Mouse (Mus musculus) forebrain, embryonic 10.5 days (tissue): ENCODE data around the gene Bcl11b. TPM values are rescaled to one million over a fixed set of nuclear protein-coding genes. Genes with fewer than 3 reads are reported as not detected.

Experiments used
- DNase-seq: peaks from one replicate; pipeline ENCODE4 v3.0.0-alpha.2; 2017; ENCODE audit warnings: low spot score; ENCODE audit errors: extremely low spot score
- H3K27ac ChIP-seq: fragments of 300-500 bp; sonication (generic); 2 replicates; pipeline ENCODE4 v1.5.1; 2016; ENCODE audit warnings: mild to moderate bottlenecking
- H3K27me3 ChIP-seq: fragments of 300-500 bp; sonication (generic); 2 replicates; pipeline ENCODE4 v1.6.1; 2016; ENCODE audit warnings: mild to moderate bottlenecking; ENCODE audit not compliant: poor library complexity, severe bottlenecking
- H3K36me3 ChIP-seq: fragments of 300-500 bp; sonication (generic); replicated peaks from 2 replicates; pipeline ENCODE4 v1.6.1; 2016; ENCODE audit warnings: mild to moderate bottlenecking, moderate library complexity
- H3K4me1 ChIP-seq: fragments of 300-500 bp; sonication (generic); 2 replicates; pipeline ENCODE4 v1.6.1; 2016
- H3K4me3 ChIP-seq: fragments of 300-500 bp; sonication (generic); 2 replicates; pipeline ENCODE4 v1.5.1; 2016; ENCODE audit warnings: mild to moderate bottlenecking, moderate library complexity
- H3K9me3 ChIP-seq: fragments of 300-500 bp; sonication (generic); 2 replicates; pipeline ENCODE4 v1.6.1; 2016; ENCODE audit warnings: mild to moderate bottlenecking, moderate library complexity
- WGBS: fragments of 180-500 bp; shearing (Covaris S2); methylation state at CpG from one replicate; pipeline ENCODE4 v1.1.7; 2016; 5-methylcytosine and 5-hydroxymethylcytosine counted together
- polyA plus RNA-seq: library from polyadenylated mRNA; unstranded; fragments of >200 nt; fragmentation: Nextera tagmentation; extraction: Ambion mirVana; gene quantifications from 2 replicates; pipeline ENCODE4 v1.2.1, GENCODE M21; 2016

The Bcl11b gene
- polyA plus RNA-seq, 1 experiment from 2014 or later, result 5.5 TPM

DNA sequence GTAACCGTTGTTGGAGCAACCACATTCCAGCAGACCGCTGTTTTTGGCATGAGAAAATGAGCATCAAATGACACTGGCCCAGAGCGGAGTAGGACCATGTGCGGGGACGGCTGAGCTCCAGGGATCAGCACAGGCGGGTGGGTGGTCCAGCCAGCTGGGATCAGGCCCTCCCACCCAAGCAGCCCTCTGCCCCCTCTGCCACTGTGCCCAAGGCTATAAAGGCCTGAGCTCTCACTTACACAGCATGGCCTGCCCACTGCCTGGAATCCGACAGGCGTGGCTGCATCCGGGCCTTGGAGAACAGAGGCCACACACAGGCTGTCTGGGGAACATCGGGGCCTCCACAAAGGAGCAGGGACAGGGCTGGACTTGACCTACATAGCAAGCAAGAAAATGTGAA is 113.6 kb downstream of the Bcl11b start:
- Histone ChIP-seq H3K9me3 (no peaks in the 10 kb centered on the region), H3K4me3 (no peak overlapping the region), H3K27ac (peak overlapping the region; percentile 71), H3K4me1 (peaks cover 45% of the 10 kb centered on the region), H3K27me3 (peaks cover 20% of the 10 kb centered on the region), H3K36me3 (no peaks in the 10 kb centered on the region)
- DNase-seq, result peak; percentile 56
- 63% methylated on average over 10 of the region's 10 CpGs for WGBS

DNA sequence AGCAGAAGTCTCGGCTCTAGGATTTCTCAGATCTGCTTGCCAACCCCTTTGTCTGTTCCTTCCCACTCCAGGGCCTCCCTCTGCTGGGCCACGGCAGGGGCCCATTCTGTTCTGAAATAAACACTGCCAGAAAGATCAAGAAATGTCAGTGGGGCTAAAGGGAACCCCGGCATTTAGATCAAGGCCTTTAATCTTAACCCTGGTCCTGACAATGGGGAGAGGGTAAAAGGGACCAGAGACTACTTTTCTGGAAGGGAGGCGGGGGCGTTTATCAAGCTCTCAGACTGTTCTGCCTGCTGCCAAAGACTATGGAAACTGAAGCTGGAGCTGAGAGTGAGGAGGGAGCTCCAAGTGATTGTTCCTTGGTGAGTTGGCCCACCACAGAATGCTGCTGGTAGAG is 114.8 kb downstream of the Bcl11b start:
- no peak overlapping the region for H3K4me3 ChIP-seq
- H3K4me1 ChIP-seq, result peaks cover 52% of the 10 kb centered on the region
- 39% methylated on average over 5 of the region's 5 CpGs for WGBS
- H3K9me3 ChIP-seq, result no peaks in the 10 kb centered on the region
- H3K27me3 ChIP-seq, result peaks cover 20% of the 10 kb centered on the region
- H3K27ac ChIP-seq, result peak overlapping the region; percentile 44
- DNase-seq, result no peak
- H3K36me3 ChIP-seq, result no peaks in the 10 kb centered on the region

DNA sequence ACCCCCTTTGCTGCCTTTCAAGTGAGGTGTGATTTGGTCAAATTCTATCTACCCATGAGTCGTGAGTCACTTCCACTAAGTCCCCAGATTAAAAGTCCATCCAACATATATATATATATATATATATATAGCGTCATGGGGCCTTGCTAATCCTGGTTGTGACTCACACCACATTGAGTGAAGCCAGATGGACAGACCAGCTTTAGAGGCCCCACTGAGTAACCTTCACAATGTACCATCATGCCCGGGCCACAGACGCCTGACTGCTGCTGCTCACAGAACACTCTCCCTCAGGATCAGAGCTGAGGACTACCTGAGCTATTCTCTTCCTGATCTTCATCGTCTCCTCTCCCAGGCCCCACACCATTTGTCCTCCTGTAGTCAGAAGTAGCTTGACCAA is 115.4 kb downstream of the Bcl11b start:
- Histone ChIP-seq H3K27ac (peak overlapping the region; percentile 44), H3K9me3 (no peaks in the 10 kb centered on the region), H3K27me3 (peaks cover 20% of the 10 kb centered on the region), H3K36me3 (no peaks in the 10 kb centered on the region), H3K4me1 (peaks cover 58% of the 10 kb centered on the region), H3K4me3 (no peak overlapping the region)
- 89% methylated on average over 5 of the region's 5 CpGs for WGBS
- no peak for DNase-seq

DNA sequence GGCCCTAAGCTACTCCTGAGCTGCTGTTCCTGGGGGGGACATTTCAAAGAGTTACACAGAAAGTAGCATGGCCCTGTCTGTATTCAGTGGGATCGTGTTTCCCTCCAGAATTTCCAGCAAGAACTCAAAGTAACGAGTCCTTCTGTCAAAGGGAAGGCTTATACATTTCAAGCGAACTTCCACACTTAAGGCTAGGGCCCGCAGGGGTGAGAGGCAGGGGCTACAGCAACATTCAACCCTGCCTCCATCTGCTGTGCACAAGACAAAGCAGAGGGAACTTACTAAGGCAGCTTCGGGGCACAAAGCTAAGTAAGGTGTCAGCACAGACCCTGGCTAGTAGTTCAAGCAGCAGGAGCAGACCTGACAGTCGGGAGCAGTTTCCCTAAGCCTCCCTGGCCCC is 115.8 kb downstream of the Bcl11b start:
- Histone ChIP-seq H3K27me3 (peaks cover 20% of the 10 kb centered on the region), H3K27ac (peak overlapping the region; percentile 63; the same call in 1 of the 2 replicates), H3K9me3 (no peaks in the 10 kb centered on the region), H3K4me1 (peaks cover 63% of the 10 kb centered on the region), H3K36me3 (no peaks in the 10 kb centered on the region), H3K4me3 (no peak overlapping the region)
- no peak for DNase-seq
- WGBS, result 56% methylated on average over 6 of the region's 6 CpGs

DNA sequence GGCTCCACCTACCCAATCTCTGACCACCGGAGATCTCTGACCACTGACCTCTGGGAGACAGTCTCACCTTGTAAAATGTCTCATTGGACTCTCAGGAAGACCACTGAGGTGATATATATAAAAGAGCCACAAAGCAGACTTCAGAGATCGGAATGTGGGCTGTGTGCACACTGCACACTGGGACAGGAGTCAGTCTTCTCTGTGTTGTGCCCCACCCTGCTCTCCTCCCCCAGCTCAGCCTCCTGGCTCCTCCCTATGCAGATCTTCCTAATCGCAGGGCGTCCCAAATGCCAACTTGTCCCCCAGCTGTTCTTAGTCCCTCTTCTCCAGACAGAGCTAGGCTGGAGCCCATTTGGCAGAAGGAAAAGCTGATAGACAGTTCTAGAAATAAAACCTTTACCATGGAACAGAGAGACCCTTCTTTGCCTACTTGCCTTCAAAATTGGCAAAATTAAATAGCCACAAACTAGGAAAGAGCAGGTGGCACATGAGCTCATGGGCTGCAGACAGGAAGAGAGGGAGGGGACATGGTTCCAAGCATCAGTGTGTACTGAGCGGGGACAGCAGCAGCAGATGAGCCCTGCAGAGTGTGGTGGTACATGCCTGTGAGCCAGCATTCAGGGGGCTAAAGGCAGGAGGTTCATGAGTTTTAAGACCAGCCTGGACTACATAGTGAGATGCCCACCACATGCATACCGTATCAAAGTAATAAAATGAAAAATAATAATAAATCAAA is 118.9 kb downstream of the Bcl11b start:
- H3K36me3 ChIP-seq, result no peaks in the 10 kb centered on the region
- H3K9me3 ChIP-seq, result no peaks in the 10 kb centered on the region
- peaks cover 27% of the 10 kb centered on the region for H3K27me3 ChIP-seq
- no peak for DNase-seq
- 61% methylated on average over 6 of the region's 6 CpGs for WGBS
- no peak overlapping the region for H3K4me3 ChIP-seq
- H3K27ac ChIP-seq, result peak overlapping the region; percentile 63
- peaks cover 69% of the 10 kb centered on the region for H3K4me1 ChIP-seq

DNA sequence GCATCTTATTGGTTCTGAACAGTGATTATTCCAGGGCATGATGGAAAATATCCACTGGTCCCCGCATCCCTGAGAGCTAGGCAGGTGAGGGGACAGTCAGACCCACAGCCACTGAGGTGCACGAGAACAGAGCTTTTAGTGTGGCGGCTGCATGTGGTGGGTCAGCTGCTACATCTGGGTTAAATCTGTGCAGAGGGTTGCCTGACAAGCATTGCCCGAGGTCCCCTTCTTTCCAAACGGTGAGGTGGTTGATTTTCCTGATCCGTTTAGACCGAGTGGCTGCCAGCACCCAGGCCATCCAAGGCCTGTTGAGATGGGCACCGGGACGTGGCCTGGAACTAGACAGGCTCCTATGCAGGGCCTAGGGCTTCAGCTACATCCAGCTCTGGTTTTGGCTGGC is 121.7 kb downstream of the Bcl11b start:
- Histone ChIP-seq H3K4me3 (no peak overlapping the region), H3K9me3 (no peaks in the 10 kb centered on the region), H3K27me3 (peaks cover 20% of the 10 kb centered on the region), H3K4me1 (peaks cover 51% of the 10 kb centered on the region), H3K27ac (peak overlapping the region; percentile 54; the same call in 1 of the 2 replicates), H3K36me3 (no peaks in the 10 kb centered on the region)
- no peak for DNase-seq
- 81% methylated on average over 9 of the region's 9 CpGs for WGBS

DNA sequence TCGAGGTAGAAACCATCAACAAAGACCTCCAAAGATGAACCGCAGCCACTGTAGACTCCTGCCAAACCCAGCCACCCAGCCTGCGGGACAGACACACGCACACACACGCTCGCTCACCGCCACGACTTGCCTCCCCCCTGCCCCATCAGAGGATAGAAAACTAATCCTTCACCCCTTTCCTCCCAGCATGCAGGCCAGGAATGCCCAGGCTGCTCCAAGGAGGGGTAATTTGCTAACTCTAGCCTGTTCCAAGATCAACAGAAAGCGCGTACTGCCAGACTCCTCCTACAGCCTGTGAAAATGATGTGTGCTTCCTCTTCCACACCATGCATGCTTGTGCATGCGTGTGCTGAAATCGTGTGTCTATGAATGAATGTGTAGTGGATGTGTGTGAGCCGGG is 122.7 kb downstream of the Bcl11b start:
- Histone ChIP-seq H3K4me3 (no peak overlapping the region), H3K9me3 (no peaks in the 10 kb centered on the region), H3K4me1 (peaks cover 48% of the 10 kb centered on the region), H3K27me3 (peaks cover 11% of the 10 kb centered on the region), H3K36me3 (no peaks in the 10 kb centered on the region), H3K27ac (0 out of 2 replicates have a peak overlapping the region, but pooled peaks have one; percentile 40)
- WGBS, result 89% methylated on average over 13 of the region's 13 CpGs
- DNase-seq, result no peak

DNA sequence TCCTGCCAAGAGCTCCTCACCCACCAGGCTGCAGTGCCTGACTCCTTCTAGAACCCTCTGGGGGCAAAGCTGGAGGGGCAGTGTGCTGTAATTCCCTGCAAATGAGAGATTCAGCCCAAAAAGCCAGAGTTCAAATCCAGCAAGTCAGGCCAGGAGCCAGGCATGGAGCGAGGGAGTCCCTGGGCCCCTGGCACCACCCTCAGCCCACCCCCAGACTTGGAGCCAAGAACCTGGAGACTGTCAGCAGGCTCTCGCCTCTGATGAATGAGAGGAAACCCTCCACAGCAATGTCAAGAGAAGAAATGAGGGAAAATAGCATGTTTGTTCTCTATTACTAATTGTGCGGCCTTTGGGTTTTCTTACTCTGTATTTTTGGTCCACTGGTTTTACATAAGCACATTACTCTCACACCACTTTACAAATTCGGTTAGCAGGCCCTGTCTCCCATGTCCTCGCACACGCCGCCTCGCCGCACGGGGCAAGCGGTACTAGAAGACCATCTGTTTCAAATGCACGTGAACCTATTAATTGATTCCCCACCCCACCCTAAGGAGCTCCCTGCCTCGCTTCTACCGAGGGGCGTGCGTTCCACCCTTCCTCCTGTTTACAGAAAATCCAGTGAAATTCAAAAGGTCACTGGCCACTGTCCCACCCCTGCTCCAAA is 124.2 kb downstream of the Bcl11b start:
- no peak overlapping the region for H3K4me3 ChIP-seq
- H3K4me1 ChIP-seq, result peaks cover 43% of the 10 kb centered on the region
- peaks cover 7% of the 10 kb centered on the region; the same call in 1 of the 2 replicates for H3K27me3 ChIP-seq
- no peaks in the 10 kb centered on the region for H3K9me3 ChIP-seq
- no peak overlapping the region for H3K27ac ChIP-seq
- H3K36me3 ChIP-seq, result no peaks in the 10 kb centered on the region
- no peak for DNase-seq
- 89% methylated on average over 16 of the region's 16 CpGs for WGBS

DNA sequence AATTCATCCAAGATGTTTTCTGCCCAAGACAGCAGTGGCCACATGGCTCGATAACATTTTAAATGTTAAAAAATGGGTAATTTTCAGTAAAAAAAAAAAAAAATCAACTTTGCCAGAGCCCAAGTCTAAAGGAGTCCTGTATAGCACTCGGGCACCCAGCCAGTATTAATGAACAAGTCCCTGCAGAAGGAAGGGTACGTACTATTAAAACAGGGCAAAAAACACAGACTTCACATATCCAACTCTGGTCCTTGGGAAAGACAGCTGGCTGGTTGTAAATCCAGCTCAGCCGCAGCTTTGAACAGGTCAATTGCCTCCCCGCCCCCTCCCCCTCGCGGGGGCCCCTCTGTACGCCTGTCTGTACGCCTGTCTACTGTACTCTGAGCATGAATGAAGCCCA is 127.2 kb downstream of the Bcl11b start:
- WGBS, result 90% methylated on average over 9 of the region's 9 CpGs
- Histone ChIP-seq H3K27ac (no peak overlapping the region), H3K4me1 (peaks cover 13% of the 10 kb centered on the region; the same call in 1 of the 2 replicates), H3K36me3 (no peaks in the 10 kb centered on the region), H3K4me3 (no peak overlapping the region), H3K9me3 (no peaks in the 10 kb centered on the region), H3K27me3 (no peaks in the 10 kb centered on the region)
- no peak for DNase-seq

DNA sequence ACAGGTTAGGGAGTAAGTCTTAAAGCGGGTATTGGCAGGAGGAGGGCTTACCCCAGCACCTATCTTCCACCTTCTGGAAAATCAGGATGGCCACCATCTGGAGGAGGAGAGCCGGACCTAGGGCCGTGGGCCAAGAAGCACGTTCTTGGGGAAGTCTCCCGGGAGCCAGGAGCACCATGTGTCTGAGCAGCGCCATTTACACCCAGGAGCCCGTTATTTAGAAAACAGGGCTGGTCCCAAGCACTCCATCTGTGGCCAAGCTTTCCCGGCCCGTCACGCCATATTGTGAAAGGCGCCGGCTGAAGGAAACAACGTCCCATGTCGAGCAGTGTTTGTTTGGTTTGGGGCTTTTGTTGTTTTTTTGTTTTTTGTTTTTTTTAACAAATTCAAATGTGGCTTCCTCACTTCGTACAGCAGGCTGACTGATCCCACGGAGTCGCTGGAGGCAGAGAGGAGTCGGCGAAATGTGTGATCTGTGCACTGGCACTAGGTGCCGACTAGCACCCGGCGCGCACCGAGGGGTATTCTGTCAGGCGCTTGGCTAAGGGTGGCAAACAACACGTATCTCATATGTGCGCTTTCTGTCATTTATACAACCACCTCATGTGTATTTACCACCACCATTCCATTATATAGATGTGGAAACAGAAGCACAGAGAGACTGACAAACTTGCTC is 128.8 kb downstream of the Bcl11b start:
- no peak for DNase-seq
- no peaks in the 10 kb centered on the region for H3K36me3 ChIP-seq
- WGBS, result 94% methylated on average over 27 of the region's 27 CpGs

DNA sequence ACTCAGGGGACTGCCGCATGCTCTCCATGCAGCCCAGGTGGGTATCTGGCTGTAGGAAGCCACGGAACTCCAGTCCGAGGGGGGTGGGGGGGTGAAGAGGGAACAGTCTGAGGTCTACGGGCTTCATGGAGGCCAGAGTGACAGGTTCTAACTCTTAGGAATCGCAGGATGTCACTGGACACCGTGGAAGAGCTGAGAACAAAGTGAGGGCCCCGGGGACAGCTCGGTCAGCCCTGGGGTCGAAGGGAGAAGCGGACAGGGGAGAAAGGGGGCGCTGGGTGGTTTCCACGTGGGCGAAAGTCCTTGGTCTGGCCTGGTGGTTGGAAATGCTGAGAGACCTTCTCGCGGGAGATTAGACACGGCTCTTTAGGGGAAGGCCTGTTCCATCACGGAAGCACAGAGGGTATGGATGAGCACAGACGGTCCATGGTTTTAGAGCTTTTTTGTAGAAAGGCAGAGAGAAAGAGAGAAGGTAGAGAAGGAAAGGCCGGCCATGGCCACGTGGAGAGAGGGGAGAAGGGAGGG is 133.8 kb downstream of the Bcl11b start:
- Histone ChIP-seq H3K4me1 (no peaks in the 10 kb centered on the region), H3K27me3 (no peaks in the 10 kb centered on the region), H3K9me3 (no peaks in the 10 kb centered on the region), H3K27ac (no peak overlapping the region), H3K36me3 (no peaks in the 10 kb centered on the region), H3K4me3 (no peak overlapping the region)
- no peak for DNase-seq
- 84% methylated on average over 20 of the region's 20 CpGs for WGBS

More for the DNA sequence above, 128.8 kb downstream of the Bcl11b start:
- peaks cover 9% of the 10 kb centered on the region; the same call in 1 of the 2 replicates for H3K4me1 ChIP-seq
- no peak overlapping the region for H3K27ac ChIP-seq
- no peaks in the 10 kb centered on the region for H3K27me3 ChIP-seq
- no peaks in the 10 kb centered on the region for H3K9me3 ChIP-seq
- H3K4me3 ChIP-seq, result no peak overlapping the region

DNA sequence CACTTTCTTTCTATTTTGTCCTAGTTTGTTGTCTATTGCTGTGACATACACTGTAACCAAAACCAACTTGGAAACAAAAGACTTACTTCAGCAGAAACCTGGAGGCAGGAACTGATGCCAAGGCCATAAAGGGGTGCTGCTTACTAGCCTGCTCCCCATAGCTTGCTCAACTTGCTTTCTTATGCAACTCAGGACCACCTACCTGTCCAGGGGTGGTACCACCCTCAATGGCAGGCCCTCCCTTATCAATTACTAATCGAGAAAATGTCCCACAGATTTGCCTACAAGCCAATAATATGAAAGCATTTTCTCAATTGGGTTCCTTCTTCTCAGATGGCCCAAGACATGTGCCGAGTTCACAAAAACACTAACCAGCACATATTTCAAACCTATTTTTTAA is 135.1 kb downstream of the Bcl11b start:
- Histone ChIP-seq H3K27me3 (no peaks in the 10 kb centered on the region), H3K27ac (no peak overlapping the region), H3K4me3 (no peak overlapping the region), H3K36me3 (no peaks in the 10 kb centered on the region), H3K4me1 (no peaks in the 10 kb centered on the region), H3K9me3 (no peaks in the 10 kb centered on the region)
- 89% methylated on average over 2 of the region's 2 CpGs for WGBS
- no peak for DNase-seq
